Mouse (Mus musculus) liver, adult 2 months (tissue): ENCODE measurements around the gene Mdm4.

Experiments used
- CTCF ChIP-seq: fragments of 200-500 bp; IDR thresholded peaks from 2 replicates; pipeline ENCODE4 v1.5.1; 2011; ENCODE audit warnings: low read depth, low read length, control low read depth
- POLR2A ChIP-seq: fragments of 200-500 bp; IDR thresholded peaks from 2 replicates; pipeline ENCODE4 v1.6.1; 2011; ENCODE audit warnings: low read length, control low read depth; ENCODE audit not compliant: insufficient read depth; ENCODE audit errors: extremely low read depth

- TF ChIP-seq POLR2A (no peak), CTCF (no peak)
Observed at GRCm38 (mm10) chr1:132964106-132964505, 66.3 kb downstream of the Mdm4 start.
